Mouse (Mus musculus): Measurements from ENCODE around the gene Mtr.

DNA sequence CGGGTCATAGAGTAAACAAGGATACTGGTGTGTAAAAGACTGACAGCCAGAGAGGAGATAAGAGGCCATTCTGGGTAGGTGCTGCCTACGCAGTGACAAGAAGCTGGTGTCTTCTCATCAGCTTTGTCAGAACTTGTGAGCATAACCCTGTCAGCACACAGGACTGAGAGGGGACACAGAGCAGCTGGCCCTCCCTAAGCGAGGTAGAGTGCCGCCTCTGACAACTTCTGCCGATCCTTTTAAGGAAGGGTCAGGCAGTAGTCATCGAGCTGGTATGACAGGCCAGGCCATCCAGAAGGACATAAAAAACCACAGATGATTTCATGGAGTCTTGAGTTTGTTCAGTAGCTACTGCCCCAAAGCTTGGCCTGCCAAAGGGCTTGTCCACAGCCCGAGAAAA is 124.4 kb downstream of the Mtr start:
- TF ChIP-seq POLR2A (IDR thresholded peaks at IDR 0.05; ENCODE audit: insufficient read depth, low read depth, low read length) (no peak), CTCF (IDR thresholded peaks at IDR 0.05; ENCODE audit: insufficient read depth, low read depth, low read length) (no peak)

Data from olfactory bulb, adult 2 months (tissue).